Mouse (Mus musculus) brain, embryonic 14.5 days (tissue): ENCODE data around the gene Muc1. TPM values are rescaled to one million over a fixed set of nuclear protein-coding genes. Genes with fewer than 3 reads are reported as not detected.

ENCODE experiments used
- DNase-seq: peaks from one replicate; pipeline ENCODE4 v3.0.0-alpha.2; 2011; ENCODE audit warnings: low read depth
- CTCF ChIP-seq: fragments of 200-500 bp; IDR thresholded peaks from 2 replicates; pipeline ENCODE4 v1.5.1; 2012; ENCODE audit warnings: inconsistent platforms, mild to moderate bottlenecking, moderate library complexity, borderline replicate concordance; ENCODE audit not compliant: insufficient read depth, insufficient read length; ENCODE audit errors: extremely low read depth
- POLR2A ChIP-seq: fragments of 200-500 bp; IDR thresholded peaks from 2 replicates; pipeline ENCODE4 v1.6.1; 2012; ENCODE audit warnings: mild to moderate bottlenecking, inconsistent platforms, borderline replicate concordance; ENCODE audit not compliant: poor library complexity, insufficient read depth, insufficient read length, severe bottlenecking; ENCODE audit errors: extremely low read depth
- polyA plus RNA-seq: library from polyadenylated mRNA; depleted of rRNA; stranded (reverse); fragments of >200 nt; gene quantifications from 2 replicates; pipeline ENCODE4 v1.2.3, GENCODE M21; 2012

Gene Muc1
- polyA plus RNA-seq, 1 experiment = 9.3 TPM

- TF ChIP-seq POLR2A (no peak), CTCF (no peak)
- DNase-seq = no peak
Measured at GRCm38 (mm10) chr3:89256177-89256576, 27.3 kb downstream of the Muc1 start.

DNA sequence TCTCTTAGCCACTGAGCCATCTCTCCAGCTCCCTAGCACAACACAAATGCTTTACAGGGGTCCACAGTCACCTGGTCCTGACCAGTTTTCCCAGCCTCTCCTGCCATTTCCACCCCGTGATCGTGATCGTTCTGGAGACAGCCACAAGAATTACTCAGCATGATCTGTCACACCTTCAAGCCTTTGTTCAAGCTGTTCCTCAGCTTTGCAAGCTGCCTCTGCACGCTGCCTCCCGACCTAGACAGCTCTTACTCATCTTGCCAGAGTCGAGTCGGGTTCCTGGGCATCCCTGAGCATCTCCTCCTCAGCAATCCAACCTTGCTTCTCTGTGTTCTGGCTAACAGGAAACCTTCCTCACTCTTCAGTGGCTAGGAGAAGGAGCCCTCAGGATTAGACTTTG lies 30.2 kb downstream of the Muc1 start, which contains the start of gene Dpm3:
Gene Dpm3, plus strand, starts transcription at position 283 of the 400 bp plus-strand sequence.
- TF ChIP-seq POLR2A (no peak), CTCF (no peak)
- DNase-seq = no peak

GRCm38 (mm10) chr3:89260211-89260610 lies 31.4 kb downstream of the Muc1 start:
- no peak for DNase-seq
- TF ChIP-seq POLR2A (no peak), CTCF (no peak)

GRCm38 (mm10) chr3:89262417-89262816 lies 33.6 kb downstream of the Muc1 start:
- TF ChIP-seq POLR2A (no peak), CTCF (no peak)
- no peak for DNase-seq

DNA sequence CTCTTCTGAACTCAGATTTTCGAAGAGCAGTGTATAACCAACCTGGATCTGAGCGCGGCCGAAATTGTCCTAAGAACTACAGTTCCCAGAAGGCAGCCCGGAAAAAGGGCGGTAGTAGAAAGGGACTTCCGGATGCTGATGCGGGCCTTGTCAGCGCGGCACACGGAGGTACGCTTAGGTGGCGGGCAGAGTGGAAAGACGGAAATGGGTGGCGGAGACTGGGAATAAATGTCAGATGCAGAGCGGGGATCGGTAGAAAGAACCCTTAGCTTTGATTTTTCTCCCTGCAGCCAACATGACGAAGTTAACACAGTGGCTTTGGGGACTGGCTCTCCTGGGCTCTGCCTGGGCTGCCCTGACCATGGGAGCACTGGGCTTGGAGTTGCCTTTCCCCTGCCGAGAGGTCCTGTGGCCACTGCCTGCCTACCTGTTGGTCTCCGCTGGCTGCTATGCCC lies 37.6 kb downstream of the Muc1 start:
- TF ChIP-seq CTCF = no peak
- TF ChIP-seq POLR2A = peak; percentile 64; the same call in 1 of the 2 replicates
- peak; percentile 95 for DNase-seq

GRCm38 (mm10) chr3:89268916-89269315 lies 40.1 kb downstream of the Muc1 start:
- TF ChIP-seq POLR2A = no peak
- no peak for TF ChIP-seq CTCF
- DNase-seq = no peak

DNA sequence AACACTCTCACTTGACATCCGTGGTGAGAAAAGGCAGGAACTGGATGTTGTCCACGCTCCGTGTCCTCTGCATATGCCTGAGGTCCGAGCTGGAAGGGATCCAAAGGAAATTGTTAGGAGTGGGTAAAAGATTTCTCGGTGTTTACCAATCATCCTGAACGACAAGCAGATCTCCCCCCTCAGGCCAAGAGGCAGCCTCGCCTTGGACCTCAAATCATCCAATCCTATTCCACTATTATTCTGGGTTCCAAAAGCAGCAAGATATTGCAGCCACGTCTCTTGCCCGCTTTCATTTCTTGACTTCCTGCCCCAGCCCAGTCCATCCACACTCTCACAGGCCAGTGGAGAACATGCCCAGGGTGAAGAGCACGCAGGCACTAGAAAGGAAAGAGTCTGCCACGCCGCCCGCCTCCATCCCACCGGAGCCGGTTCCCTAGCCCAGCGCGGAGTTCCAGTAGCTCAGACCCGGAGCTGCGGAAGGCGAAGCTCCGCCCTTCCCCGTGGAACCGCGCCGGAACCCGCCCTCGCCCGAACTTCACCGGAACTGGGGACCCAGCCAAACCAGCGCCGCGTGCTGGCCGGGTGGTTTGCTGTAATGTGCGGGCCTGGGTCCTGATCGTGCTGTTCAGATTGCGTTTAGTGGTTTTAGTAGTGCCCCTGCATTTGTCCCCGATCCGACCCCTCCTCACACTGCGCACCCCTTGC lies 41.3 kb downstream of the Muc1 start, which contains the start of gene Slc50a1:
Gene Slc50a1, minus strand, starts transcription at position 520 of the 705 bp plus-strand sequence.
- peak; percentile 49; the same call in 1 of the 2 replicates for TF ChIP-seq POLR2A
- TF ChIP-seq CTCF = peak; percentile 35; the same call in 1 of the 2 replicates
- peak; percentile 88 for DNase-seq

- TF ChIP-seq POLR2A (no peak), CTCF (no peak)
- peak; percentile 67 for DNase-seq
Measured at GRCm38 (mm10) chr3:89270891-89271290, 42.0 kb downstream of the Muc1 start.

DNA sequence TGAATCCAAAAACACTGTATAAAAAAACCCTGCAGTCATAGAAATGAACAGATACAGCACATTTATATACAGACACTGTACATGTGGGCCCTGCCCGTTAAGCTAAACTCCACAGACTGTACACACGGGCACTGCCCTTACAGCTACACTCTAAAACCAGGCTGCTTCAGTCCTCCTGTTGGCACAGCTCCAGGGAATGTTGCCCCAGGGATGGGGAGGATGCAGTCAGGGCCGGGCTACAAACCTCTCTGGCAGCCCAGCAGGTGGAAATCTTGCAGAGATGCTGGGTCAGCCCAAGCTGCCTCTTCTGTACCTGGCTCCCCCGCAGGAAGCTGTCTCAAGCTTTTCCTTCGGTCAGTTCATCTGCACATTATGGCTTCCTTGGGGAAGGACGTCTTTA lies 42.9 kb downstream of the Muc1 start:
- DNase-seq = peak; percentile 24
- TF ChIP-seq CTCF = no peak
- no peak for TF ChIP-seq POLR2A

DNA sequence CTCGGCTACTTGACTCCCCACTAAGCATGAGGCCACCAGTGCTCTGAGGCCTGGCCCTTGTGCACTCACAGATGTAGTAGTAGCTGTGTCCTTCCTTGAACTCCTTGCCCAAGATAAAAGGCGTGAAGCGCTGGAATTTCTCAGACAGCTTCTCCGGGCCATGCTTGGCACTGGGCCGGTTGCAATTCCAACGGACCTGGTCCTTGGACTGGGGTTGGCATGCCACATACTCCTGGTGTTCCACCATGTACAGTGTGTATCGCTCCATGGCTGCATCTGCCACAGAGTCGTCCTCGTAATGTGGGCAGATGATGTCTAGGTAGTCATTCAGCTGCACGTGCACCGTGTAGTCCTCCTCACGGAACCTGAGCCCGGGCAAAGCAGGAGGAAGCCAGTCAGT lies 47.2 kb downstream of the Muc1 start:
- TF ChIP-seq POLR2A (no peak), CTCF (no peak)
- no peak for DNase-seq

DNA sequence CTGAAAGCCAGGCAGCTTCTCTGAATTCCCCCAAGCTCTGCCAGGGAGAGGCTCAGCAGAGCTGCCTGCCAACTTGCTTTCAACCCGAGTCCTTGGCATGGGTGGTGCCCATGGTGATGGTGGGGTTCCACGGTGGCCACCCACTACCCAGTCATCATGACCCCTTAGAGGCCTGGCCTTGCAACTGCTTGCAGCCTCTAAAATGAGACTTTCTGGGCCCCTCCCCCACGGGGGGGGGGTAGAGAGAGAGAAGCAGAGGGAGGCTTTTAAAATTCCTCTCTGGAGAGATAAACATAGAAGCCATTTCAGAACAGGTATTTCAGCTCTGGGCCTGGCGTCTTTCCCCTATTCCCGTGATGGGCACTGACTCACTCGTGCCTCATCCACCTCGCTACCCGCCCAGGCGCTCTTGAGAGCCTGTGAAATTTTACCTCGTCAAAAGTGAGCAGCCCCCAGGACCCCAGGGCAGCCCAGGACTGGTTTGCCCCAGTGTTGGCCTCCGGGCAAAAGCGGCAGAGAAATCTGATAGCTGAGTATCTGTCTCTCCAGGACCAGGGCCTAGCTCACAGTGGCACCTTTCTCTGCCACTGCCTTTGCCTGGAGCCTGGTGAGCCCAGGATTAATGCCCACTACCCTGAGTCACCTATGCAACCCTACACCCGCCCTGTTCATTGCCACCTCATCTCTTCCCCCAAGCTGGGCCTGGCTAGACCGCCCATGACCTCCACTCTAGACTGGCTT lies 48.6 kb downstream of the Muc1 start:
- DNase-seq = no peak
- TF ChIP-seq CTCF (no peak), POLR2A (no peak)

DNA sequence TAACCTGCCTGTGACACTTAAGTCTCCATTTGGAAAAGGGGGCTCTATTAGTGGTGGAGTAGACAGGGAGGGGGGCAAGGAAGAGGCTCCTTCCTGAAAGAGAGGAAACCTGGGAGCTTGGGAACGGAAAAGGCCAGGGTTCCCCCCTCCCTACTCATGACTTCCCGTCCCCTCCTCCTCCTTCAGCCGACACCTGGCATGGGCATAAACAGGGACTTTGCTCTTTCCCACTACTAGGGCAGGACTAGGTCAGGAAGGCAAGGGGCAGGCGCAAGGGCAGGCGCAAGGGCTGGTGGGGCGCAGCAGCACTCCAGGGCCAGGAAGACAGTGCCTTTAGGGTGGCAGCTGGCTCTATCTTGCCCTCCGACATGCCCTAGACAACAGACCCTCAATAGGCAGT lies 49.2 kb downstream of the Muc1 start:
- no peak for DNase-seq
- TF ChIP-seq CTCF = no peak
- TF ChIP-seq POLR2A = no peak

DNA sequence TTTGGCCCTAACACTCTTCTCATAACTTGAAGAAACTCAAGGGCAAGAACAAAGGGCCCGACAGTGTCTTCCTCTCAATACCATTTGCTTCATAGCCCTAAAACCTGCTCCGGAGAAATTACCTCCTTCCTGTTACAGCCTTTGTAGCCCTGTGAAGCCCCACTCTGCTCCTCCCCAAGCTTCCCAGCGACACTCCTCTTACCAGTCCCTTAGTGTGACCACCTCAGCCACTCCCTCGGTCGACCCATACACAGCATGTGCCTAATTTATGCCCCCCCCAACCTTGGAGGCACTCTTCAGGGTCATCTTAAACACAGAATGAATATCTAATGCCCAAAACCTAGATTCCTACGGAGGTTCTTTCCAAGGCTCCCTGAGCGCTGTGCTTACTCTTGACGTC lies 49.8 kb downstream of the Muc1 start:
- no peak for DNase-seq
- TF ChIP-seq CTCF (no peak), POLR2A (no peak)
